Mouse (Mus musculus): ENCODE measurements around the gene Tep1. TPM values are rescaled to one million over a fixed set of nuclear protein-coding genes. Genes with fewer than 3 reads are reported as not detected.
"Not testable (repeated sequence)": the region's sequence is repeated elsewhere in the genome, so short reads cannot be mapped to it uniquely, and the experiment has no call there.

Tep1 gene
- 37.8 and 38.4 TPM in 2 replicates for polyA plus RNA-seq (2012; rRNA removed)

DNA sequence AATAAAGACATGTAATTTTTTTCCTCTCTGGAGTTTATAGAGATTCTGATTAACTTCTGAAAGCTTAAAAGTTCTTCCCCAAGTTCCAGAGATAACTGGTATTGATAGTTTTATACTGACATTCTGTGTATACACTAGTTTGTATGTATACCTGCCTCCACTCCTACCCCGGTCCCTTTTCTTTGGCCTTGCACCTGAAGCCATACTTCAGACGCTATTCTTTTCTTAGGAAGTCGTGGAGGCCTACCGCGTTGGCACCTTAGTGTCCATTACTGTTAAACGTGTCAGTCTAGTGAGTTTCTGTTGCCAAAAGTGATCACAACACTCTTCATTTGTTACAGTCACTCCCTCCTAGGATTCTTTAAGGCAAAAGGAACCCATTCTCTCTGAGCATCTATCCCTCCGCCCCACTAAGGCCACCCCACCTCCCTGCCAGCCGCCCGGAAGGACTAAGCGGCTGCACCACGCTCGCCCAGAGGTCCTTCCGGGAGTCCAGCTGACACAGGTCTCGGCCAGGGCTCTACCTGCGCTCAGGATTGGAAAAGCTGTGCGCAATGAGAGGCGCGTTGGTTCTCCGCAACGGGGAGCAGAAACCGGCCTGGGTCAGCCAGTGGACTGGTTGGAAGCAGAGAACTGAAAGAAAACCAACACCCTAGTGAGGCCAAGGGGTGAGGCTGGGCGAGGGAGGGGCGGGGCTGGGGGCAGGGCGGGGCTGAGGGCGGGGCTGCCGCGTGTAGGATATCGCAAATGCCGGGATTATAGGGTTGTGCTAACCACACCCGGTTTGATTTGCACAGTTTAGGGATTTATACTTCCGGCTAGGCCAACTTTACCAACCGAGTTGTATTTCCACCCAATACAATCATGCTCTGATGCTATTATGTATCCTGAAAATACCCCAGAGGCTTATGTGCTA lies at the start of gene Tep1:
Tep1 (minus strand) TSS at position 672 of the 916 bp plus-strand sequence.
- Histone ChIP-seq H3K27me3 (ENCODE audit: control insufficient read depth, insufficient read depth, low read length) (no peaks in the 10 kb centered on the region), H3K4me3 (ENCODE audit: extremely low read depth, insufficient read depth, insufficient read length) (peak within 1 kb of the TSS; percentile 87), H3K4me1 (ENCODE audit: control insufficient read depth, insufficient read depth, insufficient read length) (peaks cover 3% of the 10 kb centered on the region; the same call in 1 of the 2 replicates), H3K36me3 (ENCODE audit: control insufficient read depth, insufficient read depth, low read length) (peaks cover 3% of the 10 kb centered on the region; the same call in 1 of the 2 replicates), H3K27ac (ENCODE audit: insufficient read depth, low read length) (peak within 1 kb of the TSS; percentile 84)
- TF ChIP-seq CTCF (IDR thresholded peaks at IDR 0.05; ENCODE audit: extremely low read depth, insufficient read depth, insufficient read length, insufficient replicate concordance) (no peak), POLR2A (IDR thresholded peaks at IDR 0.05; ENCODE audit: low read depth, low read length) (peak; percentile 5; the same call in 1 of the 2 replicates)
- 2% methylated on average over 32 of the region's 32 CpGs for WGBS
- peak; percentile 55 to 59 for DNase-seq (ENCODE audit: low read depth in 1 of 2, low spot score in 2 of 2)

DNA sequence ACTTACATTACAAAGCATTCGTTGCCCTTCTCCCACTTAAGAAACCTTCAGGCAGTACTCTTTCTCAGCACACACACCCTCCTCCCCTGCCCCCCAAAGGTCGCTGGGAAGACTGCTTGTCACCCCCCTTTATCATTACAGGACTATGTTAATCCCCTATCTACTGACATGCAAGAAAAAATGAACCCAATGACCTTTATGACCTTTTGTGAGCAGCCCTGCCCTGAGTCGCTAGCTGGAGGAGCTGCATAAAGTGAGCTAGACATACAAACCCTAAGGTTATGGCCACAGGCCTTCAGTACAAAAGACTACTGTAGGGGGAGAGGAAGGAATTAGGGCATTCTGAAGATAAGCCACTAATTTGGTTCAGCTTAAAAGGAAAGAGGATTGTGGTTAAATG lies 41.0 kb upstream of the Tep1 start:
- DNase-seq (ENCODE audit: low read depth in 1 of 2, low spot score in 2 of 2) = no peak
- no peaks in the 10 kb centered on the region for H3K27me3 ChIP-seq (ENCODE audit: control insufficient read depth, insufficient read depth, low read length)
- 88% methylated on average over 3 of the region's 3 CpGs for WGBS

GRCm38 (mm10) chr14:50908126-50908525 lies 37.8 kb upstream of the Tep1 start:
- WGBS = 76% methylated on average over 4 of the region's 4 CpGs

More for the DNA sequence above, 41.0 kb upstream of the Tep1 start:
- Histone ChIP-seq H3K4me1 (ENCODE audit: control insufficient read depth, insufficient read depth, insufficient read length) (no peaks in the 10 kb centered on the region), H3K4me3 (ENCODE audit: extremely low read depth, insufficient read depth, insufficient read length) (no peak overlapping the region), H3K27ac (ENCODE audit: insufficient read depth, low read length) (no peak overlapping the region), H3K36me3 (ENCODE audit: control insufficient read depth, insufficient read depth, low read length) (peaks cover 17% of the 10 kb centered on the region)
- TF ChIP-seq POLR2A (IDR thresholded peaks at IDR 0.05; ENCODE audit: low read depth, low read length) (no peak), CTCF (IDR thresholded peaks at IDR 0.05; ENCODE audit: extremely low read depth, insufficient read depth, insufficient read length, insufficient replicate concordance) (no peak)

GRCm38 (mm10) chr14:50905327-50905726 lies 35.0 kb upstream of the Tep1 start:
- not testable (repeated sequence) for DNase-seq (ENCODE audit: low read depth in 1 of 2, low spot score in 2 of 2)

More at GRCm38 (mm10) chr14:50908126-50908525, 37.8 kb upstream of the Tep1 start:
- H3K36me3 ChIP-seq (ENCODE audit: control insufficient read depth, insufficient read depth, low read length) = no peaks in the 10 kb centered on the region; the same call in 1 of the 2 replicates
- H3K4me3 ChIP-seq (ENCODE audit: extremely low read depth, insufficient read depth, insufficient read length) = no peak overlapping the region
- TF ChIP-seq CTCF (IDR thresholded peaks at IDR 0.05; ENCODE audit: extremely low read depth, insufficient read depth, insufficient read length, insufficient replicate concordance) = no peak
- TF ChIP-seq POLR2A (IDR thresholded peaks at IDR 0.05; ENCODE audit: low read depth, low read length) = no peak
- DNase-seq (ENCODE audit: low read depth in 1 of 2, low spot score in 2 of 2) = no peak
- no peak overlapping the region for H3K27ac ChIP-seq (ENCODE audit: insufficient read depth, low read length)
- no peaks in the 10 kb centered on the region for H3K4me1 ChIP-seq (ENCODE audit: control insufficient read depth, insufficient read depth, insufficient read length)
- no peaks in the 10 kb centered on the region for H3K27me3 ChIP-seq (ENCODE audit: control insufficient read depth, insufficient read depth, low read length)

DNA sequence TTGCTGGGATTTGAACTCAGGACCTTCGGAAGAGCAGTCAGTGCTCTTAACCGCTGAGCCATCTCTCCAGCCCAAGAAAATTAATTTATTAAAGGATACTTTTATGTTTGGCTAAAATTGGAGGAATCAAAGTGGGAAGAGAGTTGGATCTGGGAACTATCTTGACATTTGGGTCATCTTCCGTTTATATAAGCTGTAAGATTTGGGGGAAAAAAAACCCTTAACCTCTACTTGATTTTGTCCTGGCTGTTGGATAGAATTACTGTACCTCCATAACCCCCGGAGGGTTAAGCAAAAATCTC lies 34.4 kb upstream of the Tep1 start:
- WGBS = 91% methylated on average over 4 of the region's 4 CpGs
- Histone ChIP-seq H3K27ac (ENCODE audit: insufficient read depth, low read length) (no peak overlapping the region), H3K4me1 (ENCODE audit: control insufficient read depth, insufficient read depth, insufficient read length) (no peaks in the 10 kb centered on the region), H3K4me3 (ENCODE audit: extremely low read depth, insufficient read depth, insufficient read length) (no peak overlapping the region), H3K27me3 (ENCODE audit: control insufficient read depth, insufficient read depth, low read length) (no peaks in the 10 kb centered on the region), H3K36me3 (ENCODE audit: control insufficient read depth, insufficient read depth, low read length) (no peaks in the 10 kb centered on the region; the same call in 1 of the 2 replicates)
- DNase-seq (ENCODE audit: low read depth in 1 of 2, low spot score in 2 of 2) = no peak
- TF ChIP-seq CTCF (IDR thresholded peaks at IDR 0.05; ENCODE audit: extremely low read depth, insufficient read depth, insufficient read length, insufficient replicate concordance) (no peak), POLR2A (IDR thresholded peaks at IDR 0.05; ENCODE audit: low read depth, low read length) (no peak)

More at GRCm38 (mm10) chr14:50905327-50905726, 35.0 kb upstream of the Tep1 start:
- H3K4me3 ChIP-seq (ENCODE audit: extremely low read depth, insufficient read depth, insufficient read length); H3K27me3 ChIP-seq (ENCODE audit: control insufficient read depth, insufficient read depth, low read length); H3K27ac ChIP-seq (ENCODE audit: insufficient read depth, low read length); H3K4me1 ChIP-seq (ENCODE audit: control insufficient read depth, insufficient read depth, insufficient read length); H3K36me3 ChIP-seq (ENCODE audit: control insufficient read depth, insufficient read depth, low read length): not testable (repeated sequence)

GRCm38 (mm10) chr14:50903973-50904827 lies 33.8 kb upstream of the Tep1 start:
- Histone ChIP-seq H3K36me3 (ENCODE audit: control insufficient read depth, insufficient read depth, low read length) (no peaks in the 10 kb centered on the region; the same call in 1 of the 2 replicates), H3K4me3 (ENCODE audit: extremely low read depth, insufficient read depth, insufficient read length) (peak overlapping the region; percentile 41; the same call in 1 of the 2 replicates), H3K27ac (ENCODE audit: insufficient read depth, low read length) (no peak overlapping the region), H3K4me1 (ENCODE audit: control insufficient read depth, insufficient read depth, insufficient read length) (no peaks in the 10 kb centered on the region), H3K27me3 (ENCODE audit: control insufficient read depth, insufficient read depth, low read length) (no peaks in the 10 kb centered on the region)
- TF ChIP-seq POLR2A (IDR thresholded peaks at IDR 0.05; ENCODE audit: low read depth, low read length) = no peak
- TF ChIP-seq CTCF (IDR thresholded peaks at IDR 0.05; ENCODE audit: extremely low read depth, insufficient read depth, insufficient read length, insufficient replicate concordance) = peak; percentile 24; the same call in 1 of the 2 replicates
- DNase-seq (ENCODE audit: low read depth in 1 of 2, low spot score in 2 of 2) = no peak
- 37% methylated on average over 26 of the region's 26 CpGs for WGBS

GRCm38 (mm10) chr14:50897992-50898391 lies 27.6 kb upstream of the Tep1 start:
- not testable (repeated sequence) for H3K4me3 ChIP-seq (ENCODE audit: extremely low read depth, insufficient read depth, insufficient read length); H3K4me1 ChIP-seq (ENCODE audit: control insufficient read depth, insufficient read depth, insufficient read length); H3K27ac ChIP-seq (ENCODE audit: insufficient read depth, low read length); DNase-seq (ENCODE audit: low read depth in 1 of 2, low spot score in 2 of 2); H3K36me3 ChIP-seq (ENCODE audit: control insufficient read depth, insufficient read depth, low read length); H3K27me3 ChIP-seq (ENCODE audit: control insufficient read depth, insufficient read depth, low read length)
- WGBS = 16% methylated on average over 2 of the region's 2 CpGs
